Mouse (Mus musculus): ENCODE measurements around the gene Pde1c. TPM values are rescaled to one million over a fixed set of nuclear protein-coding genes. Genes with fewer than 3 reads are reported as not detected.

The Pde1c gene
- polyA plus RNA-seq (2017; shearing (Covaris generic)) = 0.28 TPM

GRCm38 (mm10) chr6:56568470-56569372 lies at the start of gene Pde1c:
Gene Pde1c (minus strand): TSS chr6:56569103.

Other genes with a start within 250 kb of the Pde1c start
- gene Lsm5, start 135.6 kb upstream of the Pde1c start, polyA plus RNA-seq (2017; shearing (Covaris generic)) = 122 TPM
- gene Avl9, start 145.8 kb upstream of the Pde1c start, polyA plus RNA-seq (2017; shearing (Covaris generic)) = 20.5 TPM
- gene Kbtbd2, start 228.7 kb upstream of the Pde1c start, polyA plus RNA-seq (2017; shearing (Covaris generic)) = 22.1 TPM